Mouse (Mus musculus) E14TG2a.4 (cell line): ENCODE data around the gene Ovol2.

Experiments used
- CTCF ChIP-seq: conservative IDR thresholded peaks from 2 replicates; pipeline ENCODE4 v1.5.1; 2014; ENCODE audit warnings: low read length
- NANOG ChIP-seq: IDR thresholded peaks from 2 replicates; pipeline ENCODE4 v1.6.1; 2014; ENCODE audit warnings: borderline replicate concordance, low read length, mixed read lengths
- POU5F1 ChIP-seq: IDR thresholded peaks from 2 replicates; pipeline ENCODE4 v1.6.1; 2014; ENCODE audit warnings: low read length, borderline replicate concordance

GRCm38 (mm10) chr2:144265916-144266683 lies 65.8 kb downstream of the Ovol2 start:
- TF ChIP-seq CTCF (no peak), POU5F1 (no peak), NANOG (no peak)
